Mouse (Mus musculus) retina, adult 2 months (tissue): ENCODE data around the gene Gm15517.

ENCODE experiments used
- DNase-seq: peaks from one replicate; pipeline ENCODE4 v3.0.0-alpha.2; 2012; ENCODE audit warnings: low read depth, low spot score

Gene Gm15517

DNA sequence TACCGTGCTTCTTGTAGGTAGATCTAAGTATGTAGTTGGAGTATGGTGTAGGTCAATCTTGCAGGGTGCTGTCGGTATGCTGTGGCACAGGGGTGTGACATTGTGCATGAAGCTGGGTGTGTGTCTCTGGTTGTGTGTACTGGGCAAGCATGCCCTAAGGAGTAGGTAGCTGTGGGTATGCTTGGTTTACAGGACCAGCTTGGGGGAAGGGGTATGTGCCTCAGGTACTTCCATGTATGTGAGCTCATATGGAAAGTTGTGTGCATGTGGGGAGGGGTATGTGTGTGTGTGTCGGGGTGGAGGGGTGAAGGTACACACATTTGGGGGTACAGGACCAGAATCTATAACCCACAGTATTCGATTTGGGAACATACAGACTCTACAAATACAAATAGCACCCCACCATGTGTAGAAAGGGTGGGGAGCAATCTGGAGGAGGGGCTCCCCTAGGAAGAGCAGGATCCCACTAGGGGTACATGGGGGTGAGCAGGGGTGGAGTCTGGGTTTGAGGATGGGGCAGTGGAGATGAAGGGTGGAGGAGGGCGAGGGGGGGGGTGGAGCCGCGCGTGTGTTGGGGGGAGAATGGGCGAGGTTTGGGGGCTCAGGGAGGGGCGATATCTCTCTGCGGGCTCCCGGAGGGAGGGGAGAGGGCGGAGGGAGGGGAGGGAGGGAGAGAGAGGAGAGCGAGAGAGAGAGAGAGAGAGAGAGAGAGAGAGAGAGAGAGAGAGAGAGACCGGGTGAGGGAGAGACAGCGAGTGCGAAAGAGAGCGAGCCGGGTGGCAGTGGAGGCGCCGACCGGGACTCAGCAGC, 48.4 kb downstream of the Gm15517 start, which contains the start of gene Shank1:
Shank1 (plus strand) TSS at position 779 of the 810 bp plus-strand sequence.
- no peak for DNase-seq

DNA sequence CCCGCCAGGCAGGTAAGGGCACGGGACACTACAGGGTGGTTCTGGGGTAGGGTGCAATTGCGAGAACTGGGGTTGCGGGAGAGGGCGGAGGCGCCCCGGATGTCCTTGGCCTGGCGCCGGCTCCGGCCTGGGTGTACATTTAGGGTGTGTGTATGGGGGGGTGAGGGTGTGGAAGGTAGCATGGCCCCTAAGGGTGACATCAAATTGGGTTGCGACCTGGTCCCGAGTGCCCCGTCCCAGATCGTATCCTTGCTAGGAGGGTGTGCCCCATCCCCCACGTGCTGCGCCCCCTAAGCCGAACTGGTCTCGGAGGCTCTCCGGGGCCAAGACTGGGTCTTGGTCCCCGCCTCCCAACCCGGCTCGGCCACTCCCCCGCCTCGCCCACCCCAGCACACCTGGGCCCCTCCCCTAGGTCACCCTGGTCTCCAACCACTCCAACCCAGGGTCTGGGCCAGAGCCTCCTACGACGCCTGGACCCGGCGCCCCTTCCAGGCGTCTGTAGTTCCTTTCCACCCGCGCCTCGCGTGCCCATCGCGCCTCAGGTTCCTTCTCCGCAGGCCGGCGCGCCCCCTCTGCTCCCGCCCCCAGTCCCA, 49.1 kb downstream of the Gm15517 start:
- DNase-seq, result no peak

DNA sequence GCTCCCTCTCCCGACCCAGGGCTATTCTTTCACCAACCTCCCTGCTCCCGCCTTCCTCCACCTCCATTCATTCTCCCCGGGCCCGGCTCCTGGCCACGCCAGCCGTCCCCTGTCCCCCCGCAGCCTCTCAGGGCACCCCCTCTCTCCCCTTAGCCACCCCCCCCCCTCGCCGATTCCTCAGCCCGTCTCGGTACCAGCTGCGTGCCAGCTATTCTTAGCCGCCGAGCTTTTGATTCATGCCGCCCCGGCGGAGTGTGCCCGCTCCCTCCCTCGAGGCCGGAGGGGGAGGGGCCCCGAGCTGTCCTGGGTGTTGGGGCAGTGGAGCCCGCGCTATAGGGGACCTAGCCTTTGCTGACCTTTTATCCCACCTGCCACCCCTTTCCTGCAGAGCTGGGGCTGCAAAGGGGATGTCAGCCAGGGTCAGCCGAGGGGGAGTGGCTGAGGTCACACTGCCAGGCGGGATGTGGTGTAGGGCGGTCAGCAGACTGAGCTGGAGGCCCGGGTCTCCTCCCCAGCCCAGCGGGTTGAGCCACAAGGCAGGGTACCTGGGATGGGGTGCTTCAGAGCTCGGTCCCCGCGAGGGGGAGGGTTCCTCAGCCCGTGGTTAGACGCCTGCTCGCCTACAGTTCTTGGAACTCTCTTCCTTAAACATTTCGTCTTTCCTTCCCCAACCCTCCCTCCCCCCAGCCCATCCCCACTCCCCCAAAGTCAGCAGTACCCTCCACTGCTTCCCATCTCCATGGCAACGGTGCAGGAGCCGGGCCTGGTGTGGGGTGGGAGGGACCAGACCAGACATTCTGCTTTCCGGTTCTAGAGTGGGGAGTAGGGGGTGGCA, 49.8 kb downstream of the Gm15517 start:
- DNase-seq, result no peak
